Mouse (Mus musculus) ES-E14 (cell line): ENCODE measurements at regions not wholly inside any gene's neighbourhood (a gene's known extent, or its start where the extent isn't known, plus 50 kb on each side); places are given as distances from the start of the nearest gene placed in this dataset.

Experiments used
- HCFC1 ChIP-seq: IDR thresholded peaks from 2 replicates; pipeline ENCODE4 v1.6.1; 2012; ENCODE audit warnings: low read length, inconsistent platforms, borderline replicate concordance; ENCODE audit not compliant: insufficient read depth
- MAFK ChIP-seq: IDR thresholded peaks from 2 replicates; pipeline ENCODE4 v1.6.1; 2014; ENCODE audit warnings: mild to moderate bottlenecking, low read depth, low read length, inconsistent platforms; ENCODE audit not compliant: insufficient read depth
- ZNF384 ChIP-seq: IDR thresholded peaks from 2 replicates; pipeline ENCODE4 v1.6.1; 2012; ENCODE audit warnings: low read depth, low read length, inconsistent platforms

- TF ChIP-seq ZNF384 (no peak), HCFC1 (no peak), MAFK (no peak)
These were observed 56.6 kb upstream of the Tmem14a start for GRCm38 (mm10) chr1:21161742-21162141.
